Mouse (Mus musculus) embryonic facial prominence, embryonic 15.5 days (tissue): ENCODE data around the gene Orai3. TPM values are rescaled to one million over a fixed set of nuclear protein-coding genes. Genes with fewer than 3 reads are reported as not detected.
"Not testable (repeated sequence)": the region's sequence is repeated elsewhere in the genome, so short reads cannot be mapped to it uniquely, and the experiment has no call there.

ENCODE experiments used
- ATAC-seq: fragments of 200-750 bp; cut with Nextera tagmentation; 2 replicates; pipeline ENCODE4 v1.8.0; 2017; ENCODE audit warnings: low read depth, moderate TSS enrichment; ENCODE audit not compliant: insufficient number of reproducible peaks, low FRiP score, low TSS enrichment
- H3K27ac ChIP-seq: fragments of 300-500 bp; sonication (generic); replicated peaks from 2 replicates; pipeline ENCODE4 v1.5.1; 2015; ENCODE audit warnings: mild to moderate bottlenecking, inconsistent platforms
- H3K27me3 ChIP-seq: fragments of 300-500 bp; sonication (generic); 2 replicates; pipeline ENCODE4 v1.6.1; 2015; ENCODE audit warnings: inconsistent platforms
- H3K36me3 ChIP-seq: fragments of 300-500 bp; sonication (generic); 2 replicates; pipeline ENCODE4 v1.6.1; 2015; ENCODE audit warnings: mild to moderate bottlenecking, inconsistent platforms
- H3K4me1 ChIP-seq: fragments of 300-500 bp; sonication (generic); 2 replicates; pipeline ENCODE4 v1.6.1; 2015; ENCODE audit warnings: inconsistent platforms
- H3K4me2 ChIP-seq: fragments of 300-500 bp; sonication (generic); replicated peaks from 2 replicates; pipeline ENCODE4 v1.6.1; 2015; ENCODE audit warnings: mild to moderate bottlenecking, inconsistent platforms
- H3K4me3 ChIP-seq: fragments of 300-500 bp; sonication (generic); replicated peaks from 2 replicates; pipeline ENCODE4 v1.5.1; 2015; ENCODE audit warnings: mild to moderate bottlenecking, inconsistent platforms
- H3K9ac ChIP-seq: fragments of 300-500 bp; sonication (generic); 2 replicates; pipeline ENCODE4 v1.6.1; 2015; ENCODE audit warnings: inconsistent platforms
- H3K9me3 ChIP-seq: fragments of 300-500 bp; sonication (generic); replicated peaks from 2 replicates; pipeline ENCODE4 v1.6.1; 2016; ENCODE audit warnings: inconsistent platforms
- WGBS: fragments of 180-500 bp; shearing (Covaris S2); methylation state at CpG from one replicate; pipeline ENCODE4 v1.1.7; 2015; 5-methylcytosine and 5-hydroxymethylcytosine counted together
- polyA plus RNA-seq: library from polyadenylated mRNA; unstranded; fragments of >200 nt; fragmentation: Nextera tagmentation; extraction: Ambion mirVana; gene quantifications from 2 replicates; pipeline ENCODE4 v1.2.1, GENCODE M21; 2015

The Orai3 gene
- 27.6 and 28.1 TPM in 2 replicates for polyA plus RNA-seq

DNA sequence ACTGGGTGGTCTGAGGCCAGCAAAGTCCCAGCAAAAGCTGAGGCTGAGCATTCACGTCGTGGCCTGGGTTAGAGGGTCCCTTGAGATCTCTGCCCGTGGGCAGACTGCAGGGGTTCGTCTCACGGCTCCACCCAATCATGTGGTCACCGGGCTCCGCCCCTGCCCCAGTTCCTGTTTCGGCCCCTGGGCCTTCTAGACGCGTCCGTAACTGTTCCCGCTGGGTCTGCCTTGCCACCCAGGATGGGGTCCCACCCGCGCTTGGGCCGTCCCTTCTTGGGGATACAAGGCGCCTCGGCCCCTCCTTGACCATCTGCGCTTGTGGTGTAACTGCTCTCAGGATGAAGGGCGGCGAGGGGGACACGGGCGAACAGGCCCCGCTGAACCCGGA is at the start of gene Orai3:
TSS of gene Orai3 (plus strand) at position 165 of the 388 bp plus-strand sequence.
- peak; percentile 83 for ATAC-seq
- WGBS, result 0% methylated on average over 24 of the region's 24 CpGs
- Histone ChIP-seq H3K27me3 (no peaks in the 10 kb centered on the region), H3K9me3 (no peaks in the 10 kb centered on the region), H3K4me1 (peaks cover 40% of the 10 kb centered on the region), H3K9ac (peak within 1 kb of the TSS; percentile 93), H3K4me3 (peak within 1 kb of the TSS; percentile 79), H3K27ac (peak within 1 kb of the TSS; percentile 95), H3K4me2 (peak within 1 kb of the TSS; percentile 89), H3K36me3 (peaks cover 32% of the 10 kb centered on the region)

- ATAC-seq, result no peak
- WGBS, result 29% methylated on average over 2 of the region's 2 CpGs
- Histone ChIP-seq H3K4me1 (no peaks in the 10 kb centered on the region), H3K27ac (no peak overlapping the region), H3K4me2 (no peak overlapping the region), H3K9me3 (no peaks in the 10 kb centered on the region), H3K27me3 (no peaks in the 10 kb centered on the region), H3K36me3 (no peaks in the 10 kb centered on the region), H3K9ac (no peak overlapping the region), H3K4me3 (no peak overlapping the region)
Observed at GRCm38 (mm10) chr7:127725490-127725889, 44.1 kb upstream of the Orai3 start.

DNA sequence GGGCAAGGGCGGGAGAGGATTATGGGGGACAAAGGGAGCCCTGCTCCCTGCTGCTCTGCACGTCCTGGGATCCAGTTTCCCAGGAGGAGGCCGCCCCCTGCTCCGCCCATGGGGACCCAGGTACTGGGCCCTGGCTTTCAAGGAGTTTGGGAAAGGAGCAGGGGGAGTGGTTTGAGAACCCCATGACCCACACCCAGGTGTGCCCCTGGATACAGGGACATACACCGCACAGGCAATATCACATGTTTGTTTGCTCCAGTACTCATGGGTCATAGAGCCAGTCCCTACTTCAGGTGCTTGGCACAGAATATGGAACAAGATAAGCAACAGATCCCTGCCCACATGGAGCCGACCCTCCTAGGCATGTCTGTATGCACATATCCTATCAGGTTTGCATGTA is 43.7 kb upstream of the Orai3 start:
- Histone ChIP-seq H3K27me3 (no peaks in the 10 kb centered on the region), H3K4me2 (no peak overlapping the region), H3K9me3 (no peaks in the 10 kb centered on the region), H3K9ac (no peak overlapping the region), H3K4me3 (no peak overlapping the region), H3K27ac (no peak overlapping the region), H3K36me3 (no peaks in the 10 kb centered on the region), H3K4me1 (no peaks in the 10 kb centered on the region)
- peak; percentile 29; the same call in 1 of the 2 replicates for ATAC-seq
- 58% methylated on average over 6 of the region's 6 CpGs for WGBS

- Histone ChIP-seq H3K4me1 (no peaks in the 10 kb centered on the region), H3K27ac (no peak overlapping the region), H3K27me3 (no peaks in the 10 kb centered on the region), H3K4me3 (no peak overlapping the region), H3K36me3 (no peaks in the 10 kb centered on the region), H3K4me2 (no peak overlapping the region), H3K9me3 (no peaks in the 10 kb centered on the region), H3K9ac (no peak overlapping the region)
- ATAC-seq, result no peak
- WGBS, result 80% methylated on average over 7 of the region's 7 CpGs
Observed at GRCm38 (mm10) chr7:127727898-127728297, 41.7 kb upstream of the Orai3 start.

DNA sequence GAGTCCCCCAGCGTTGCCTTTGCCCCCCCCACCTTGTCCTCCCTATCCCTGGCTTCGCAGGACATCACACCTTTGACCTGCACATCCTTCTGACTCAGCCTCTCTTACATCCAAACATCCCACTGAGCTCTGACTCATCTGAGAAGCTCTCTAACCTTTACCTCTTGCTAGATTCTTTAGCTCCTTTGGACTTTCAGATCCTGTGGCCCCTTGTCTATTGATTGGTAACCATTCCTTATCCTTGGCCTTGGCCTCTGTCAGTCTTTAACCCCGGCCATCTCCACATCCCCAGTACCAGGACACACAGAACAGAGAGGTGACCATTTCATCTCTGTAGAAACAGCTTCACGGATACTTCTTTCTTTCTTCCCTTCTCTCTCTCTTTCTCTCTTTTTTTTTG is 39.4 kb upstream of the Orai3 start:
- H3K9me3 ChIP-seq, result no peaks in the 10 kb centered on the region
- H3K27me3 ChIP-seq, result no peaks in the 10 kb centered on the region
- no peak overlapping the region for H3K27ac ChIP-seq
- no peak for ATAC-seq
- H3K9ac ChIP-seq, result no peak overlapping the region
- no peak overlapping the region for H3K4me3 ChIP-seq
- no peaks in the 10 kb centered on the region for H3K4me1 ChIP-seq
- WGBS, result 61% methylated on average over 4 of the region's 4 CpGs
- H3K36me3 ChIP-seq, result no peaks in the 10 kb centered on the region
- H3K4me2 ChIP-seq, result no peak overlapping the region

DNA sequence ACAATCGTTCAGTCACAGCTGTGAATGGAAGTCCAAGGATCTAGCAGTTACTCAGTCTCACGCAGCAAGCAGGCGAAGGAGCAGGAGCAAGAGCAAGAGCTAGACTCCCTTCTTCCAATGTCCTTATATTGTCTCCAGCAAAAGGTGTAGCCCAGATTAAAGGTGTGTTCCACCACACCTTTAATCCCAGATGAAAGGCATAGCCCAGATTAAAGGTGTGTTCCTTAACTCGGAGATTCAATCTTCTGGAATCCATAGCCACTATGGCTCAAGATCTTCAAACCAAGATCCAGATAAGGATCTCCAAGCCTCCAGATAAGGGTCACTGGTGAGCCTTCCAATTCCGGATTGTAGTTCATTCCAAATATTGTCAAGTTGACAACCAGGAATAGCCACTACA is 37.5 kb upstream of the Orai3 start, which contains the start of gene Ctf2:
TSS of gene Ctf2 (minus strand) at position 101 of the 400 bp plus-strand sequence.
- not testable (repeated sequence) for H3K36me3 ChIP-seq, H3K4me2 ChIP-seq, H3K9me3 ChIP-seq, H3K4me1 ChIP-seq, H3K27me3 ChIP-seq, ATAC-seq, H3K27ac ChIP-seq, H3K9ac ChIP-seq, H3K4me3 ChIP-seq
- WGBS, result no CpG with 5 or more reads among the region's 5 CpGs

GRCm38 (mm10) chr7:127744366-127745045 is 25.1 kb upstream of the Orai3 start, which contains the start of gene Fbxl19:
Fbxl19 (plus strand) TSS chr7:127744543.
- no peak for ATAC-seq
- Histone ChIP-seq H3K27ac (peak within 1 kb of the TSS; percentile 93), H3K9ac (peak within 1 kb of the TSS; percentile 21; the same call in 1 of the 2 replicates), H3K9me3 (no peaks in the 10 kb centered on the region), H3K27me3 (no peaks in the 10 kb centered on the region), H3K4me1 (peaks cover 21% of the 10 kb centered on the region), H3K36me3 (peaks cover 15% of the 10 kb centered on the region), H3K4me2 (peak within 1 kb of the TSS; percentile 89), H3K4me3 (peak within 1 kb of the TSS; percentile 77)
- WGBS, result under 1% methylated on average over 26 of the region's 26 CpGs

GRCm38 (mm10) chr7:127745251-127745651 is 24.4 kb upstream of the Orai3 start:
- peak; percentile 86 for ATAC-seq
- Histone ChIP-seq H3K4me1 (peaks cover 21% of the 10 kb centered on the region), H3K9ac (peak overlapping the region; percentile 33), H3K36me3 (peaks cover 23% of the 10 kb centered on the region), H3K9me3 (no peaks in the 10 kb centered on the region), H3K4me2 (peak overlapping the region; percentile 89), H3K4me3 (peak overlapping the region; percentile 77), H3K27ac (peak overlapping the region; percentile 93), H3K27me3 (no peaks in the 10 kb centered on the region)
- under 1% methylated on average over 19 of the region's 19 CpGs for WGBS

- H3K4me2 ChIP-seq, result peak overlapping the region; percentile 89
- H3K4me1 ChIP-seq, result peaks cover 21% of the 10 kb centered on the region
- WGBS, result under 1% methylated on average over 39 of the region's 39 CpGs
- ATAC-seq, result peak; percentile 91
- no peaks in the 10 kb centered on the region for H3K27me3 ChIP-seq
- H3K27ac ChIP-seq, result peak overlapping the region; percentile 93
- peaks cover 29% of the 10 kb centered on the region for H3K36me3 ChIP-seq
- no peaks in the 10 kb centered on the region for H3K9me3 ChIP-seq
- H3K9ac ChIP-seq, result peak overlapping the region; percentile 74
- peak overlapping the region; percentile 77 for H3K4me3 ChIP-seq
Observed at GRCm38 (mm10) chr7:127745652-127746493, 23.7 kb upstream of the Orai3 start.

GRCm38 (mm10) chr7:127746494-127747491 is 22.8 kb upstream of the Orai3 start:
- WGBS, result under 1% methylated on average over 45 of the region's 62 CpGs
- 0 out of 2 replicates have a peak, but pooled peaks have one; percentile 0 for ATAC-seq
- Histone ChIP-seq H3K27me3 (no peaks in the 10 kb centered on the region), H3K4me2 (peak overlapping the region; percentile 89), H3K36me3 (peaks cover 38% of the 10 kb centered on the region), H3K4me3 (peak overlapping the region; percentile 77), H3K9me3 (no peaks in the 10 kb centered on the region), H3K27ac (peak overlapping the region; percentile 93), H3K4me1 (peaks cover 21% of the 10 kb centered on the region), H3K9ac (peak overlapping the region; percentile 74)
